ENCODE assay signal across 8 mouse cellular contexts in genomic region chr5:33658664-33659050, GRCm38 (mm10). TPM values are rescaled to one million over a fixed set of nuclear protein-coding genes. Genes with fewer than 3 reads are reported as not detected.
DNase-seq lines count a peak whose midpoint lies in the region; ATAC-seq and TF ChIP-seq lines count a peak whose summit lies in the region.

No protein-coding gene starts in this region.

- peaks cover 31% of the 10 kb centered on the region for H3K36me3 ChIP-seq in kidney, embryonic 16.5 days (ENCODE audit: insufficient read depth, low read length)
- H3K36me3 ChIP-seq in embryonic facial prominence, embryonic 10.5 days (replicated peaks), result peaks cover 57% of the 10 kb centered on the region
- peaks cover 45% of the 10 kb centered on the region for H3K36me3 ChIP-seq in intestine, embryonic 14.5 days (ENCODE audit: control insufficient read depth, insufficient read depth, low read length)
- H3K36me3 ChIP-seq in myocyte (ENCODE audit: control insufficient read depth, insufficient read depth), result peaks cover 11% of the 10 kb centered on the region

- peaks cover 25% of the 10 kb centered on the region for H3K4me1 ChIP-seq in kidney, embryonic 16.5 days (ENCODE audit: insufficient read depth, low read length)
- peaks cover 41% of the 10 kb centered on the region for H3K4me1 ChIP-seq in embryonic facial prominence, embryonic 10.5 days
- H3K4me1 ChIP-seq in intestine, embryonic 14.5 days (replicated peaks; ENCODE audit: control insufficient read depth, insufficient read depth, low read length), result peaks cover 25% of the 10 kb centered on the region

- peak overlapping the region; percentile 81 for H3ac ChIP-seq in myocyte (ENCODE audit: control insufficient read depth, insufficient read length)

- no peaks in the 10 kb centered on the region for H3K27me3 ChIP-seq in kidney, embryonic 16.5 days (ENCODE audit: insufficient read depth, low read length)
- no peaks in the 10 kb centered on the region for H3K27me3 ChIP-seq in embryonic facial prominence, embryonic 10.5 days (replicated peaks; ENCODE audit: low read depth, poor library complexity, severe bottlenecking)
- H3K27me3 ChIP-seq in intestine, embryonic 14.5 days (replicated peaks; ENCODE audit: control insufficient read depth, insufficient read depth, low read length), result no peaks in the 10 kb centered on the region
- no peaks in the 10 kb centered on the region for H3K27me3 ChIP-seq in myocyte (ENCODE audit: control insufficient read depth, insufficient read depth, insufficient read length)

- under 1% methylated on average over 26 of the region's 26 CpGs for WGBS in kidney, embryonic 16.5 days
- under 1% methylated on average over 26 of the region's 26 CpGs for whole genome bisulfite sequencing in embryonic facial prominence, embryonic 10.5 days
- WGBS in intestine, embryonic 14.5 days, result under 1% methylated on average over 26 of the region's 26 CpGs

- H3K79me2 ChIP-seq in myocyte (ENCODE audit: control insufficient read depth, insufficient read depth), result peaks cover 63% of the 10 kb centered on the region

- TF ChIP-seq POLR2A in myocyte (IDR thresholded peaks at IDR 0.05; ENCODE audit: insufficient read length, low read depth), result no peak

- no peak for DNase-seq in kidney, adult 11 months
- no peak for DNase-seq in embryonic facial prominence, embryonic 10.5 days (ENCODE audit: low spot score)
- no peak for DNase-seq in intestine, embryonic 14.5 days (ENCODE audit: low spot score)
- DNase-seq in cerebellum, adult 9-10 months, result no peak
- DNase-seq in layer of hippocampus, postnatal 14 days (ENCODE audit: low spot score in 2 of 2), result no peak
- no peak for DNase-seq in frontal cortex, postnatal 25 days (ENCODE audit: low spot score in 2 of 2)

- H3K9me3 ChIP-seq in kidney, embryonic 16.5 days (ENCODE audit: low read length), result no peaks in the 10 kb centered on the region
- H3K9me3 ChIP-seq in embryonic facial prominence, embryonic 10.5 days, result no peaks in the 10 kb centered on the region
- H3K9me3 ChIP-seq in intestine, embryonic 14.5 days (ENCODE audit: control insufficient read depth, low read length), result no peaks in the 10 kb centered on the region

- H3K4me2 ChIP-seq in kidney, embryonic 16.5 days (replicated peaks; ENCODE audit: low read depth, low read length), result peak overlapping the region; percentile 93
- H3K4me2 ChIP-seq in intestine, embryonic 14.5 days (ENCODE audit: low read length), result peak overlapping the region; percentile 59
- H3K4me2 ChIP-seq in myocyte (ENCODE audit: low read depth), result peak overlapping the region; percentile 78

- H3K9ac ChIP-seq in kidney, embryonic 16.5 days (replicated peaks; ENCODE audit: low read length), result peak overlapping the region; percentile 77
- peak overlapping the region; percentile 73 for H3K9ac ChIP-seq in intestine, embryonic 14.5 days (ENCODE audit: low read length)

- H3K4me3 ChIP-seq in kidney, embryonic 16.5 days (ENCODE audit: low read length), result peak overlapping the region; percentile 66
- H3K4me3 ChIP-seq in embryonic facial prominence, embryonic 10.5 days, result peak overlapping the region; percentile 78
- peak overlapping the region; percentile 72 for H3K4me3 ChIP-seq in intestine, embryonic 14.5 days (ENCODE audit: low read depth, low read length)
- peak overlapping the region; percentile 97 for H3K4me3 ChIP-seq in myocyte

- ATAC-seq in kidney, embryonic 16.5 days (ENCODE audit: low FRiP score, low TSS enrichment), result peak; percentile 22
- peak; percentile 10 for ATAC-seq in intestine, embryonic 14.5 days (replicated peaks; ENCODE audit: low FRiP score, low TSS enrichment, low read depth)

- H3K27ac ChIP-seq in kidney, embryonic 16.5 days (ENCODE audit: low read length), result peak overlapping the region; percentile 99
- H3K27ac ChIP-seq in embryonic facial prominence, embryonic 10.5 days (replicated peaks), result peak overlapping the region; percentile 96
- H3K27ac ChIP-seq in intestine, embryonic 14.5 days (ENCODE audit: low read depth), result peak overlapping the region; percentile 95

TF ChIP-seq in myocyte, 11 proteins besides CTCF, POLR2A, EP300 and RAD21:
- TF ChIP-seq TCF12 (IDR thresholded peaks at IDR 0.05; ENCODE audit: insufficient read depth, poor library complexity, severe bottlenecking) (no peak), MAX (IDR thresholded peaks at IDR 0.05; ENCODE audit: low read depth) (no peak), MYOG (IDR thresholded peaks at IDR 0.05; ENCODE audit: control insufficient read depth in 1 of 3, insufficient read depth in 1 of 3, insufficient read length in 2 of 3, low read depth in 2 of 3) (no peak), SRF (IDR thresholded peaks at IDR 0.05; ENCODE audit: control insufficient read depth, insufficient read length, low read depth) (no peak)

RNA-seq across cellular contexts. Expression of gene Tmem129, which starts 0.4 kb away (rescaled TPM):
- polyA plus RNA-seq in kidney, embryonic 16.5 days (2015; fragmentation: Nextera tagmentation; extraction: Ambion mirVana), result 48.5 and 50.8 TPM in 2 replicates
- polyA plus RNA-seq in embryonic facial prominence, embryonic 10.5 days (2016; fragmentation: Nextera tagmentation; extraction: Ambion mirVana), result 37.1 and 40.0 TPM in 2 replicates
- polyA plus RNA-seq in intestine, embryonic 14.5 days (2014; fragmentation: Nextera tagmentation; extraction: Ambion mirVana), result 39.3 and 42.4 TPM in 2 replicates
- polyA plus RNA-seq in myocyte (2012; fragmentation: generic; extraction: Trizol), result 27.2 TPM
- 10 to 100 TPM; 21.7 to 25.5 TPM for total RNA-seq in layer of hippocampus, postnatal 14 days (2021)

RNA-seq across cellular contexts. Expression of gene Tacc3, which starts 0.7 kb away (rescaled TPM):
- polyA plus RNA-seq in kidney, embryonic 16.5 days (2015; fragmentation: Nextera tagmentation; extraction: Ambion mirVana), result 186 and 192 TPM in 2 replicates
- 318 and 337 TPM in 2 replicates for polyA plus RNA-seq in embryonic facial prominence, embryonic 10.5 days (2016; fragmentation: Nextera tagmentation; extraction: Ambion mirVana)
- 174 and 191 TPM in 2 replicates for polyA plus RNA-seq in intestine, embryonic 14.5 days (2014; fragmentation: Nextera tagmentation; extraction: Ambion mirVana)
- polyA plus RNA-seq in myocyte (2012; fragmentation: generic; extraction: Trizol), result 54.1 TPM
- total RNA-seq in layer of hippocampus, postnatal 14 days (2021), result 10 to 100 TPM in 1 of 2 experiments, 1 to 10 TPM in 1; 9.8 to 12.0 TPM

RNA-seq across cellular contexts. Expression of gene Slbp, which starts 6.3 kb away (rescaled TPM):
- polyA plus RNA-seq in kidney, embryonic 16.5 days (2015; fragmentation: Nextera tagmentation; extraction: Ambion mirVana), result 227 and 228 TPM in 2 replicates
- polyA plus RNA-seq in embryonic facial prominence, embryonic 10.5 days (2016; fragmentation: Nextera tagmentation; extraction: Ambion mirVana), result 313 and 322 TPM in 2 replicates
- polyA plus RNA-seq in intestine, embryonic 14.5 days (2014; fragmentation: Nextera tagmentation; extraction: Ambion mirVana), result 214 and 230 TPM in 2 replicates
- 13.1 TPM for polyA plus RNA-seq in myocyte (2012; fragmentation: generic; extraction: Trizol)
- 10 to 100 TPM; 22.0 to 24.7 TPM for total RNA-seq in layer of hippocampus, postnatal 14 days (2021)

RNA-seq across cellular contexts. Expression of gene Gm9903, which starts 28.9 kb away (rescaled TPM):
- polyA plus RNA-seq in kidney, embryonic 16.5 days (2015; fragmentation: Nextera tagmentation; extraction: Ambion mirVana), result 0.29 and 0.58 TPM in 2 replicates
- 0.30 and 0.32 TPM in 2 replicates for polyA plus RNA-seq in embryonic facial prominence, embryonic 10.5 days (2016; fragmentation: Nextera tagmentation; extraction: Ambion mirVana)
- polyA plus RNA-seq in intestine, embryonic 14.5 days (2014; fragmentation: Nextera tagmentation; extraction: Ambion mirVana), result 0.27 and 0.46 TPM in 2 replicates
- polyA plus RNA-seq in myocyte (2012; fragmentation: generic; extraction: Trizol), result 0.25 TPM
- under 1 TPM; 0.64 to 0.92 TPM for total RNA-seq in layer of hippocampus, postnatal 14 days (2021)

RNA-seq across cellular contexts. Expression of gene Fam53a, which starts 29.2 kb away (rescaled TPM):
- polyA plus RNA-seq in kidney, embryonic 16.5 days (2015; fragmentation: Nextera tagmentation; extraction: Ambion mirVana), result 62.6 and 65.7 TPM in 2 replicates
- polyA plus RNA-seq in embryonic facial prominence, embryonic 10.5 days (2016; fragmentation: Nextera tagmentation; extraction: Ambion mirVana), result 78.2 and 79.9 TPM in 2 replicates
- polyA plus RNA-seq in intestine, embryonic 14.5 days (2014; fragmentation: Nextera tagmentation; extraction: Ambion mirVana), result 67.4 and 69.8 TPM in 2 replicates
- polyA plus RNA-seq in myocyte (2012; fragmentation: generic; extraction: Trizol), result 28.3 TPM
- total RNA-seq in layer of hippocampus, postnatal 14 days (2021), result 10 to 100 TPM; 25.5 to 27.1 TPM

Comparison
In these comparisons a context has a peak if more than half of its experiments do, and no peak if none do; other contexts are left out.
1. RNA of gene Slbp, which starts 6.3 kb away (polyA plus RNA-seq): 313 to 322 TPM in embryonic facial prominence, embryonic 10.5 days, 227 to 228 TPM in kidney, embryonic 16.5 days and 214 to 230 TPM in intestine, embryonic 14.5 days; 13.1 TPM in myocyte (single experiment); every median in the first group is over 10 times any median in the second.
2. Peak in every context shown above with its lines, with median percentiles within 50 percentile points of each other: H3K27ac ChIP-seq, H3K4me2 ChIP-seq and H3K4me3 ChIP-seq.